Mouse (Mus musculus) MEL (cell line): ENCODE measurements around the gene Cdk4. TPM values are rescaled to one million over a fixed set of nuclear protein-coding genes. Genes with fewer than 3 reads are reported as not detected.

Source experiments
- DNase-seq: peaks from one replicate; pipeline ENCODE4 v3.0.0; 2011; ENCODE audit warnings: low read depth, low spot score
- H3K27ac ChIP-seq: 2 replicates; pipeline ENCODE4 v1.5.1; 2012; ENCODE audit warnings: low read depth, mild to moderate bottlenecking, control low read depth, low read length, moderate library complexity; ENCODE audit not compliant: control insufficient read depth
- H3K27me3 ChIP-seq, 2 experiments: fragments of 150-350 bp in 1 of 2; sonication (generic) in 1 of 2; 2 replicates each; pipeline ENCODE4 v1.6.1; 2012; ENCODE audit warnings: low read length in 2 of 2, mild to moderate bottlenecking in 2 of 2, improper control_type of control experiment in 1 of 2, moderate library complexity in 1 of 2; ENCODE audit not compliant: insufficient read depth in 2 of 2, control insufficient read depth in 1 of 2
- H3K36me3 ChIP-seq, 2 experiments: 2 replicates each; pipeline ENCODE4 v1.6.1; 2012 to 2014; ENCODE audit warnings: low read length in 2 of 2, improper control_type of control experiment in 1 of 2, inconsistent platforms in 1 of 2, mild to moderate bottlenecking in 1 of 2; ENCODE audit not compliant: insufficient read depth in 2 of 2, control insufficient read depth in 1 of 2
- H3K4me1 ChIP-seq, 2 experiments: fragments of 150-350 bp in 1 of 2; sonication (generic) in 1 of 2; 2 replicates each; pipeline ENCODE4 v1.6.1; 2012; ENCODE audit warnings: low read length in 2 of 2, improper control_type of control experiment in 1 of 2, mild to moderate bottlenecking in 1 of 2; ENCODE audit not compliant: insufficient read depth in 2 of 2, control insufficient read depth in 1 of 2
- H3K4me3 ChIP-seq, 2 experiments: fragments of 150-350 bp in 1 of 2; sonication (generic) in 1 of 2; 2 replicates each; pipeline ENCODE4 v1.5.1; 2012; ENCODE audit warnings: low read depth in 2 of 2, low read length in 2 of 2, mild to moderate bottlenecking in 2 of 2, moderate library complexity in 2 of 2, control low read depth in 1 of 2, improper control_type of control experiment in 1 of 2; ENCODE audit not compliant: control insufficient read depth in 1 of 2, insufficient read depth in 1 of 2
- H3K79me2 ChIP-seq: 2 replicates; pipeline ENCODE4 v1.6.1; 2012; ENCODE audit warnings: mild to moderate bottlenecking, low read length, moderate library complexity; ENCODE audit not compliant: control insufficient read depth, poor library complexity, insufficient read depth
- H3K9ac ChIP-seq: 2 replicates; pipeline ENCODE4 v1.6.1; 2012; ENCODE audit warnings: low read depth, mild to moderate bottlenecking, control low read depth, low read length, moderate library complexity; ENCODE audit not compliant: control insufficient read depth, poor library complexity, severe bottlenecking
- H3K9me3 ChIP-seq: fragments of 150-350 bp; sonication (generic); replicated peaks from 2 replicates; pipeline ENCODE4 v1.6.1; 2012; ENCODE audit warnings: mild to moderate bottlenecking, low read length, improper control_type of control experiment, moderate library complexity; ENCODE audit not compliant: insufficient read depth
- CHD1 ChIP-seq: IDR thresholded peaks from 2 replicates; pipeline ENCODE4 v1.6.1; 2012; ENCODE audit warnings: low read depth, mild to moderate bottlenecking, inconsistent platforms, low read length, improper control_type of control experiment
- CTCF ChIP-seq, 3 experiments: IDR thresholded peaks in 2 of 3; conservative IDR thresholded peaks in 1 of 3; 2 replicates each; pipeline ENCODE4 v1.5.1; 2011 to 2012; ENCODE audit warnings: low read length in 3 of 3, low read depth in 2 of 3, mild to moderate bottlenecking in 2 of 3, improper control_type of control experiment in 1 of 3, inconsistent platforms in 1 of 3, mixed read lengths in 1 of 3, moderate library complexity in 1 of 3; ENCODE audit not compliant: control insufficient read depth in 1 of 3, insufficient read depth in 1 of 3, poor library complexity in 1 of 3, severe bottlenecking in 1 of 3
- EP300 ChIP-seq, 2 experiments: IDR thresholded peaks; 2 replicates each; pipeline ENCODE4 v1.6.1; 2011; ENCODE audit warnings: improper control_type of control experiment in 2 of 2, low read length in 2 of 2, low read depth in 1 of 2, mild to moderate bottlenecking in 1 of 2
- GATA1 ChIP-seq: IDR thresholded peaks from 2 replicates; pipeline ENCODE4 v1.6.1; 2011; ENCODE audit warnings: low read depth, low read length, improper control_type of control experiment
- HCFC1 ChIP-seq: IDR thresholded peaks from 2 replicates; pipeline ENCODE4 v1.6.1; 2012; ENCODE audit warnings: low read depth, mild to moderate bottlenecking, inconsistent platforms, low read length, improper control_type of control experiment, moderate library complexity
- JUND ChIP-seq: IDR thresholded peaks from 2 replicates; pipeline ENCODE4 v1.6.1; 2011; ENCODE audit warnings: low read depth, mild to moderate bottlenecking, improper control_type of control experiment, low read length
- KAT2A ChIP-seq: conservative IDR thresholded peaks from 2 replicates; pipeline ENCODE4 v1.6.1; 2012; ENCODE audit warnings: low read depth, low read length, improper control_type of control experiment, inconsistent platforms
- MAX ChIP-seq: IDR thresholded peaks from 2 replicates; pipeline ENCODE4 v1.6.1; 2011; ENCODE audit warnings: low read length, improper control_type of control experiment
- MXI1 ChIP-seq: IDR thresholded peaks from 2 replicates; pipeline ENCODE4 v1.6.1; 2011; ENCODE audit warnings: mild to moderate bottlenecking, low read depth, low read length, improper control_type of control experiment
- MYC ChIP-seq: IDR thresholded peaks from 2 replicates; pipeline ENCODE4 v1.6.1; 2011; ENCODE audit warnings: low read depth, mild to moderate bottlenecking, low read length, improper control_type of control experiment, moderate library complexity
- RAD21 ChIP-seq: IDR thresholded peaks from 2 replicates; pipeline ENCODE4 v1.6.1; 2011; ENCODE audit warnings: mild to moderate bottlenecking, low read depth, low read length, improper control_type of control experiment
- SIN3A ChIP-seq: IDR thresholded peaks from 2 replicates; pipeline ENCODE4 v1.6.1; 2012; ENCODE audit warnings: low read length, improper control_type of control experiment, inconsistent platforms
- SMC3 ChIP-seq: IDR thresholded peaks from 2 replicates; pipeline ENCODE4 v1.6.1; 2011; ENCODE audit warnings: low read depth, low read length, improper control_type of control experiment
- TBP ChIP-seq: IDR thresholded peaks from 2 replicates; pipeline ENCODE4 v1.8.0; 2011; ENCODE audit warnings: low read depth, low read length, improper control_type of control experiment
- USF2 ChIP-seq, 2 experiments: IDR thresholded peaks; 2 replicates each; pipeline ENCODE4 v1.6.1; 2011 to 2012; ENCODE audit warnings: improper control_type of control experiment in 2 of 2, low read length in 2 of 2, borderline replicate concordance in 1 of 2, inconsistent platforms in 1 of 2, low read depth in 1 of 2, mild to moderate bottlenecking in 1 of 2; ENCODE audit not compliant: insufficient read depth in 1 of 2
- polyA plus RNA-seq, 2 experiments: library from polyadenylated mRNA; stranded (reverse) in 1 of 2; unstranded in 1 of 2; fragments of >175 nt in 1 of 2; fragments of >200 nt in 1 of 2; gene quantifications; 2 replicates each; pipeline versions ENCODE4 v1.2.1 to v1.2.4; 2012; ENCODE audit warnings: low replicate concordance in 2 of 2, low read depth in 1 of 2; ENCODE audit not compliant: insufficient read length in 2 of 2, insufficient read depth in 1 of 2, missing spikeins in 1 of 2
- total RNA-seq: library from RNA; depleted of rRNA; stranded (reverse); fragments of 300-350 nt; gene quantifications from 2 replicates; pipeline ENCODE4 v1.2.3, GENCODE M21; 2012

Gene Cdk4
- total and polyA plus RNA-seq, 3 experiments = 443 to 1,325 (median 843) TPM

GRCm38 (mm10) chr10:127058161-127058560, 5.2 kb upstream of the Cdk4 start:
- TF ChIP-seq HCFC1 = 0 out of 2 replicates have a peak, but pooled peaks have one; percentile 15
- peak; percentile 63 for TF ChIP-seq SIN3A
- TF ChIP-seq USF2 (IDR thresholded peaks at IDR 0.05; ENCODE audit: borderline replicate concordance in 1 of 2, insufficient read depth in 1 of 2, low read depth in 1 of 2, low read length in 2 of 2) = no peak
- TF ChIP-seq CTCF (IDR thresholded peaks at IDR 0.05 in 2 of 3, conservative IDR thresholded peaks at IDR 0.05 in 1 of 3; ENCODE audit: control insufficient read depth in 1 of 3, insufficient read depth in 1 of 3, low read depth in 2 of 3, low read length in 3 of 3, poor library complexity in 1 of 3, severe bottlenecking in 1 of 3) = peak; percentile 90 to 96 (median 96)
- TF ChIP-seq GATA1 = no peak
- TF ChIP-seq MYC = no peak
- TF ChIP-seq EP300 (IDR thresholded peaks at IDR 0.05; ENCODE audit: low read depth in 1 of 2, low read length in 2 of 2) = no peak
- TF ChIP-seq KAT2A = no peak
- TF ChIP-seq CHD1 = no peak
- TF ChIP-seq SMC3 = peak; percentile 72
- TF ChIP-seq MXI1 = no peak
- TF ChIP-seq RAD21 = peak; percentile 51
- peaks cover 3 to 10% of the 10 kb centered on the region in 2 experiments; a peak in 2 of 4 replicates for H3K4me1 ChIP-seq
- no peaks in the 10 kb centered on the region for H3K27me3 ChIP-seq
- H3K36me3 ChIP-seq = peaks cover 0 to 6% of the 10 kb centered on the region in 2 experiments; a peak in 2 of 4 replicates
- H3K4me3 ChIP-seq = peak overlapping the region in 1 of 2 experiments; percentile 63; a peak in 1 of 4 replicates
- no peak overlapping the region; the same call in 1 of the 2 replicates for H3K9ac ChIP-seq
- no peaks in the 10 kb centered on the region; the same call in 1 of the 2 replicates for H3K79me2 ChIP-seq
- peak; percentile 83 for DNase-seq
- no peaks in the 10 kb centered on the region for H3K9me3 ChIP-seq
- no peak overlapping the region for H3K27ac ChIP-seq

GRCm38 (mm10) chr10:127058708-127059107, 4.6 kb upstream of the Cdk4 start:
- peaks cover 3 to 10% of the 10 kb centered on the region in 2 experiments; a peak in 2 of 4 replicates for H3K4me1 ChIP-seq
- H3K27me3 ChIP-seq = no peaks in the 10 kb centered on the region
- no peak for DNase-seq
- H3K9me3 ChIP-seq = no peaks in the 10 kb centered on the region
- peak overlapping the region; percentile 35 to 63 for H3K4me3 ChIP-seq
- peaks cover 3% of the 10 kb centered on the region for H3K79me2 ChIP-seq
- peaks cover 0 to 6% of the 10 kb centered on the region in 2 experiments; a peak in 2 of 4 replicates for H3K36me3 ChIP-seq
- TF ChIP-seq JUND = no peak
- TF ChIP-seq MAX = no peak
- no peak for TF ChIP-seq SIN3A
- TF ChIP-seq TBP = no peak
- H3K9ac ChIP-seq = peak overlapping the region; percentile 3; the same call in 1 of the 2 replicates
- no peak overlapping the region for H3K27ac ChIP-seq
